Mouse (Mus musculus) spleen, postnatal 10 days (tissue): ENCODE measurements around the gene Irx2.

Source experiments
- DNase-seq, 2 experiments: peaks; one replicate each; pipeline ENCODE4 v3.0.0; 2021 to 2022; ENCODE audit warnings: low spot score in 2 of 2

The Irx2 gene

DNA sequence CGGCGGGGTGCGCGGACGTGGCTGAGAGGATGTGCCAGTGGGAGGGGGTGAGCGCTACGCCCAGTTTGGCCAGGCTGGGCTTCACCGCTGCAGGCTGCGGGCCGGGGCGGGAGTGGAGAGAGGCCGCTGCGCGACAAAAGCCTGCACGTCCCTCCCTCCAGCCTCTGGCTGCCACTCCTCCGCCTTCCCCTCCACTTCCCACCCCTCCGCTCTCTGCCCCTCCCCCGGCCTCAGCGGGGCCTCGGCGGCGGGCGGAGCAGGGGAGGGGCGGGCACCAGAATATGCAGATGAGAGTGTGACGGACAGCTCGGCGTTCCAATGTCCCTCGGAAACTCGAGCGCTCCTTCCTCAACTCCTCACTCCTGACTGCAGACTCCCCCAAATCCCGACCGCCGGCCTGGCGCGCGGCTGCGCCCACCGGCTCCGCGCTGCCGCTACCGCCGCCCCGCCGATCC lies at the start of gene Irx2:
Irx2 (plus strand) TSS at position 359 of the 455 bp plus-strand sequence.
- no peak for DNase-seq

DNA sequence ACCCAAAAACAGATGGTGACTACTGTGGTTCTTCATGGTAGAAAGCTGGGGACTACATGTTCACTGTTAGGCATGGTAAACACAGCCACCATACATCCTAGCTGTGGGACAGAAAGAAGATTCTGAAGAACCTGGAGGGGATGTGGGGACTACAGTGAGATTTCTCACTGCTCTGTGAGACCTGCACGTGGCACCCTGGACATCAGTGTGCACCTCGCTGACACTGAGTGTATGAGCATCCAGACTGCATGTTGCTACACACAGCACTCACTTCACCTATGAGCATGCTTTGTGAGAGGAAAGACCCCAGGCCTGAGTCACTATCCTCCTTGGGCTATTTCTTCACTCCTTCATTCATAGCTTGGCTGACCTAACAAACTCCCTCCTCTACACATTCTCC lies 47.3 kb upstream of the Irx2 start:
- no peak for DNase-seq

DNA sequence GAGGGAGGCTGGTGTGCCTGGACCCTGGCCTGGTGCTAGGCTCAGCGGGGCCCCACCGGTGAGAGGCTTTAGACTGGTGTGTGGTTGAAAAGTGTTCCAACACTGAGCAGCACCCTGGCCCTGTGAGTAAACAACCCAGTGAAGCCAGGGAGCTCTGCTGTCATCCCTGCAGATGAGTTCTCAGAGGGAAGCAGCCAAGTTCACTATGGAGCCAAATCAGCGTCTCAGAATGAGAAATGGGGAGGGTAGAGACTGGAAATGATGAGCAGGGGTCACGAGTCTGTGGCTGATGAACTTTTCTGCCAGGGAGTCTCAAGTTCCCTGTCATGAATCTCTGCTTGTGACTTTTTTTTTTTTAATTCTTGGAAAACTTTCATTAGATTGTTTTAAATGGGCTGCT lies 36.1 kb upstream of the Irx2 start:
- no peak for DNase-seq

DNA sequence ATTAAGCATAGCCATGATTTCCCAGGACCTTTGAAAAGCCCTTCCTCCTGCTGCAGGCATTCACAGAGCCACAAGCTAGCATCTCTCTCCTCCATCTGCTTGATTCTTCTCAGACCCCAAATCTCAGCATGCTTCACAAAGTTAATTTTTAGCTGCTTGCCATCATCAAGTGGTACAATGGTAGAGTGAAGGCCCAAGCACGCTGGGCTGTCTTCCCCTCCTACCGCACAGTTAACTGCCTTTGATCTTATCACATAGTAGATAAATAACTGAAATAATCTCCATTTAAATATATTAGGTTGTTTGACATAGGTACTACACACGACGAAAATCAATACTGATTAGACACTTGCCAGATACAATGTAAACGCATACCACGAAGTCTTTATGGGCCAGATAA lies 35.3 kb upstream of the Irx2 start:
- no peak for DNase-seq

DNA sequence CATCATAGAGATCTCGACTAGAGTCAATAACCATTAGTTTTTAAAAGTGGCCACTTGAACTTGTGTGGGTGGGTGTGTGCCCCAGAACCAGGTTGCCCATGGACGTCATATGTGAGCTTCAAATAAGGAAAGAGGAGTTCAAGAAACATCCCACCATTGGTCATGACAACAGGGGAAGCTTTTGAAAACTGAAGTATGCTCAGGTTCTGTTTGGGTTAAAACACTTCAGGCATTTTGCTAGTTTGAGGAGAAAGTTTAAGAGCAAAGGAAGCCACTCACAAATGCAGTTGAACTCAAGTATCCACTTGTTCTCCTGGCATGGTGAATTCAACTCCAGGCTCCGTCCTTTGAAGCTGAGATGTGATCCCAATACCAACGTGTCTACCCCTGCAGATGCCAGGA lies 34.9 kb upstream of the Irx2 start:
- no peak for DNase-seq

DNA sequence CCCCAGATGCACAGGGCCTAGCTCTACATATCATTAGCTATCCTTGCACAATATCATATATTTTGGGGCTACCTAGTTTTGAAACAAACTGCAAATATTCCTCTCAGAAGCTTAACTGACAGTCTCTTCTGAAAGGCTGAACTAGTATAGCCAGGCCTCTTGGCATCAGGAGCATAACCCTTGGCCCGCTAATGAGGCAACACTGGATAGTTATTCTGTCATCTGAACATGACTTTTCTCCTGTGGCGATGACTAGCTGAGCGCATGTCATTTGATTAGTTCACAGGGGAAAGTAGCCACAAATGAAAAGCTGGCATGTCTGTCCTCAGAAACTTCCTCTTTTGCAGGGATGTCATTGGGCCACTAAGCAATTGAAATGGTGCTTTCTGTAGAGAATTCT lies 29.4 kb upstream of the Irx2 start:
- no peak for DNase-seq

DNA sequence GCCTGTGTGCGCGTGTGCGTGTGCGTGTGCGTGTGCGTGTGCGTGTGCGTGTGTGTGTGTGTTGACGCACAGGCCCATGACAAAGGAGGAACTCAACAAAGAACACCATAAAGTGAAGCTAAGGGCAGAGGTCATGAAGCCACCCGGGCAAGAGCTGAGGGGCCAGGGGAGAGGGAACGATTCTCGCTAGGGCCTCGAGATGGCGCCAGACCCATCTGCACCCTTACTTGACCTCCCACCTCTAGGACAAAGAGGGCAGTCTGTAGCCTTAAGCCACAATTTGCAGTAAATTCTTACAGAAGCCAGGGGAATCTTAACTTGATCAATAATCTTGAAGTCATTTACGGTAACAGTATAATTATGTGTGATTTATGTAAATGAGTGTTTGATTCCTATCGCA lies 19.9 kb upstream of the Irx2 start:
- no peak for DNase-seq

DNA sequence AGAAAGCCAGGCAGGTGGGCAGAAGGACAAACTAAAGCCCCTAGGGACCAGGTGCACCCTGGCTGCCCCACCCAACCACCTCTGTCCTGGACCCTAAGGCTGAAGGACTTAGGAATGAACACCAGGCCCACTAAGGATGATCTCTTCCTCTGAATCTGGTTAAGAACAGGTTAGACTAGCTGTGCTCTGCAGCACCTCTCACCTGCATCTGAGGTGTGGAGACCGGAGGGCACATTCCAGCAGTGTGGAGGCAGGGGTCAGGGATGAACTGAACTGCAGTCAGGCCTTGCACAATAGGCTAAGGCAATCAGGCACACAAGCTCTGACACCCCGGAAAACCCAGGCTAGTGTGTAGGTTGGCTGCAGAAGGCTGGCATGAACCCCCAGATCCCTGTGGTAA lies 18.3 kb upstream of the Irx2 start:
- DNase-seq = no peak

DNA sequence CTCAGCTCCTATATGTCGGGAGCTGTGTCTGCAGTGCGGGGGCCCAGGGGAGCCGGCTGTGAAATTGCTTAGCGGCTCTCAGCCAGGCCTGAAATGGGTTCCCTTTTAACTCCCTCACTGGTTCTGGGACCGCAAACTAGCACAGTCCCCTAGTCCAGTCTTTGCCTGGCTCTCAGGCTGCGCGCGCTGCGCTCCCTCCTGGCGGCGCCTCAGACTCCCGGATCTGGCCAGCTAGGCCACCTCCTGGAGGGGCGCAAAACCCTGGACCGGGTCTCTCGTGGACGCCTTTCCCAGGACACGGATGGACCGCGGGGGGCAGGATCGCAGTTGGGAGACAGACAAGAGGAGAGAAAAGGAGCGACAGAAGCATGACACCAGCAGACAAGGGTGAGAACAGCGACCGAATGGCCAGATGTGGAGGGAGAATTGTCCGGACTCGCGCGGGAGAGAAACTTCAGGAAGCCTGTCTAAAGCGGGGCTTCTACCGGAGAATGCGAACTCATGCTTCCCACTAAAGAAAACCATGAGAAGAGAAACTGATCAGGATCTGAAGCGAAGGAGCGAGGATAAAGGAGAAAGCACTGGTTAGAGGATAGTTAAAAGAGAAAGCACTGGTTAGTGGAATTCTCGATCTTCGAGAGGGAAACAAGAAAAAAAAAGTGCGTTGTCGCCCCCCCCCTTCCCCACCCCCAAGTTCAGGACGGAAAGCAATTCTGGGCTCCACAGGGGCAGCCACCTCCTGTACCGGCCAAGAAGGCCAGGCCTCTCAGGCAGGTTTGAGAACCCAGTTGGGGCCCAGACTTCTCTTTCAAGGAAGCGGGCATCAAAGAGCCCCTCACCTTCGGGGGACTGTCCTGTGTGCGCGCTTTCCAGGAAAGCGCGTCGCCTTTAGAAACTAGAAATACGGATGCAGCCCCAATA lies 4.4 kb upstream of the Irx2 start:
- DNase-seq = no peak

DNA sequence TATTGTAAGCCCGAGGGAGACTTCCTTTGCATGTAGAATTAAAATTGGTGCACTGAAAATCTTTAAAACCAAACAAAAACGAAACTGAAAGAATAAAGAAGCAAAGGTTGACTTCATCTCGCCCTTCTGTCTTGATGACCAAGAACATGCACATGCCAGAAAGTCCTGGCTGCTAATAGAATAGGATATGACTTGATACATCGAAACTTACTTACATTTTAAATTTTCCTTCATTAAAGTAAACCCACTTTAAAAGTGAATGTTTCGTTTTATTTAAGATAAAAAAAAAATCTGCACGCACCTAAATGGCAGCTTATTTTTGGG lies 3.8 kb upstream of the Irx2 start:
- DNase-seq = no peak

DNA sequence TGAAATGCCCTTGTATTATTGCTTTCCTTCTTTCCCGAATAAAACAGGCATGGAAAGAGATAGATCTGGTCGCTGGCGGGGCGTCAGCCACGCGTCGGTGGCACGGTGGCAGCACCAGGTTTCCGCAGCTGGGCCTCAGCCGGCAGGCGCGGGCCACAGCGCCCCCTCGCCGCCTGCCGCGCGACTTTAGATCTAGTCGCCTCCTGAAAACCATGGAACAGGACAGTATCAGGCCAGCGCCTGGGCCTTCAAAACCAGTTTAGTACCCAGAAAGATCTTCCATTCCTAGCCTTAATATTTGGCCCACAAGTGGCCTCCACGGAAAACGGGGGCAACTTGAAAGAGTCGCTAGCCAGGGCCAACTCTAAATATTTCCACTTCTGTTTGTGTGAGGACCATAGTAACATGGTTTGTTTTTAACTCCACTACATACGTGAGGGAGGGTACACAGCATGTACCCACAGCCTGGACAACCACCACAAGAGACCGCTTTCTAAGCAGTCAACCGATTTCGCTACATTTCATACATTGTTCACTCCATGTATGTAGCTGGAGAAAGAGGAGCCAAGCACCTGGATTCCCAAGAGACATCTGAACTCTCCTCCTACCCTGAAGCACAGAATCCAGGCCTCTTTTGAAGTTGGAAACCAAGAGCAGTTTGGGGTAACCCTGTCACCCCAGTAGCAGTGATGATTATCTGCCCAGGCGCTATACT lies 3.2 kb upstream of the Irx2 start:
- no peak for DNase-seq

DNA sequence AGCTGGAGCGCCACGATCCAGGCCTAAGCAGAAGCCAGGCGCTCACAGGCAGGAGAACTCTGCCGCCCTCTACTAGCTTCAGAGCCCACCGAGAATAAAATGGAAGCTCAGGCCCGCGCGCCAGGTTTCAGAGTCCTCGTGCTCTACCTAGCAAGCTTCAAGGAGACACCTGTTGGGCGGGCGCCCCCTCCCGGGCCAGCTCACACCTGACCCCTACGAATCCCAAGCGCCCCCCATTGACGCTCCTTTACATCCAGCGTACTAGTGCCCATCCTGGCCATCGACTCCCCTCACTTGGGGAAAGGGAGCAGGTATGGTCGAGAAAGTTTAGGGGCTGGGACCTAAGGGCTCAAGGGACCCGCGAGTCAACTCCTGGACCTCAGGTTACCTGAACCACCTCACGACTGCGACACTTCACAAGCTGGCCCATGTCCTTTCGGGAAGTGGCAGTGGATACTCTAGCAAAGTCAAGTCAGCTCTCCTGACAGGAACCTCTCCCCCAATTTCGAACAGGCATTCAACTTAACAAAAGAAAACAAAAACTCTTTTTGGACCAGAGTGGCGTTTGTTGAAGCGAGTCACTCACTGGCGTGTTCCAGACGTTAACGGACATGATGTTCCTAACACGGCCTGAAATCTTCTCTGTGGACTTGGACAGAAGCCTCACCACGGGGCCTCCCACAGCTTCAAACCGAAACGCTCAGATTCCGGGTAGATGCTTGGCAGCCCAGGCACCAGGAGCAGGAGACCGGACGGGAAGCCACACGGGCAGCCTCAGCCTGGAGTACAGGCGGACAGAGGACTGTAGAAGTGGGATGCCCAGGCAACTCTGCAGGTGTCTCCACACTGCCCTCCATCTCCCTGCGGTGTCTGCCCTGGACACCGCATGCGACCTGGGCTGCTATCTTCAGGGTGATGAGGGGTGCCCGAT lies 964 bp upstream of the Irx2 start:
- DNase-seq = no peak

DNA sequence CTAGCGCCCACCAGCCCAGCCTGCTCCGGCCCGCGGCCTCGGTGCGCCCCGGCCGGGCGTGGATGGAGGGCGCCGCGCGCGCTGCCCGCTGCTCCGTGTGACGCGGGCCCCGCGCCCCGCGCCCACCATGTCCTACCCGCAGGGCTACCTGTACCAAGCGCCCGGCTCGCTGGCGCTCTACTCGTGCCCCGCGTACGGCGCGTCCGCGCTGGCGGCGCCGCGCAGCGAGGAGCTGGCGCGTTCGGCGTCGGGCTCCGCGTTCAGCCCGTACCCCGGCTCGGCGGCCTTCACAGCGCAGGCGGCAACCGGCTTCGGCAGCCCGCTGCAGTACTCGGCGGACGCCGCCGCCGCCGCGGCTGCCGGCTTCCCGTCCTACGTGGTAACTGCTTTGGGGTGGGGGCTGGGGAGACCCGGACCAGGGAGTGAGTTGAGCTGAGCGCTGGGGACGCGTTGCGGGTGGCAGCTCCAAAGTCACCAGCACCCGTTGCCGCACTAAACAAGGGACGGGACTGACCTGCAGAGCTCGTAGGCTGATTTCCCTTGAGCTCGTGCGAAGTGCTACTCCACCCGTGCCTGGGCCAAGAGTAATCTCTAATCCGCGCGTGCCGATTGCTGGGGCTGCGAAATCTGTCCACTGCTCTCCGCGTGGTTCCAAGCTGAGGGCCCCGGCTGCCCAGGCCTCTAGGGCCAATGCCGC lies 463 bp downstream of the Irx2 start:
- DNase-seq = no peak

DNA sequence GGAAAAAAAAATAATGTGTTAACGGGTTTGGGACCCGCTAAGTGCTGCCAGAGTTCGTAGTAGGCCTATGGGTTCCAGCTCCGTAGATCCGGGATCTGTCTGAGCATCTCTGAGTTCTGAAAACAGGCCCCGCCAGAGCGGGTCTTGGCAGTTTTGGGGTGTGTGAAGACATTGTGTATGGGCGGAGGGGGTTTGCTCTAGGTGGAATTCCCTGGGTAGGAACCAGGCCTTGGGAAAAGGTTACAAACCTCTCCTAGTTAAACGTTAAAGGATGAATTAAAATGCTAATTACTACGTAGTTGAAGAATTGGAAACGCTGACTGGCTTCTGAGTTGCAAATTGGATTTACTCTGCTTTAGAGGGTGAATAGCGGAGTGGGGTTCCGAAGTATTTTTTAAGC lies 1.2 kb downstream of the Irx2 start:
- no peak for DNase-seq

DNA sequence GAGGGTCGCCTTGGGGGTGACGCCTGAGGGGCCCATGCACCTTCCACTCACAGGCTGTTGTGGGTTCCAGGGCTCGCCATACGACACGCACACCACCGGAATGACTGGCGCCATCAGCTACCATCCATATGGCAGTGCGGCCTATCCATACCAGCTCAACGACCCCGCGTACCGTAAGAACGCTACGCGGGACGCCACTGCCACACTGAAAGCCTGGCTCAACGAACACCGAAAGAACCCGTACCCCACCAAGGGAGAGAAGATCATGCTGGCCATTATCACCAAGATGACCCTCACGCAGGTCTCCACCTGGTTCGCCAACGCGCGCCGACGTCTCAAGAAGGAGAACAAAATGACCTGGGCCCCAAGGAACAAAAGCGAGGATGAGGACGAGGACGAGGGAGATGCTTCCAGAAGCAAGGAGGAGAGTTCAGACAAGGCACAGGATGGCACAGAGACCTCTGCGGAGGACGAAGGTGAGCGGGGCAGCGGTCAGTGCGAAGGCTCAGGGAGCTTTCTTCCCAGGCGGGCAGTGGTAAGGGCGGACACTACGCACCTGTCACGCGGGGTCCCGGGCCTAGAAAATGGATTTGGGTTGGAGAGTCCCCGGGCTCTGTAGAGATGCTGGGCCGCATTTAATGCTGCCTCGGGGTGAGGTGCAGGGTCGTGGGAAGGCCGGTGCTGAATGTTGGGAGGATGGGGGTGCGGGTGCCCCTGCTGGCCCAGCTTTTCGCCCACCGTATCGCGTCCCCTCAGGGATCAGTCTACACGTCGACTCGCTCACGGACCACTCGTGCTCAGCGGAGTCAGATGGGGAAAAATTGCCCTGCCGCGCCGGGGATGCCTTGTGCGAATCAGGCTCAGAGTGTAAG lies 2.1 kb downstream of the Irx2 start:
- no peak for DNase-seq

DNA sequence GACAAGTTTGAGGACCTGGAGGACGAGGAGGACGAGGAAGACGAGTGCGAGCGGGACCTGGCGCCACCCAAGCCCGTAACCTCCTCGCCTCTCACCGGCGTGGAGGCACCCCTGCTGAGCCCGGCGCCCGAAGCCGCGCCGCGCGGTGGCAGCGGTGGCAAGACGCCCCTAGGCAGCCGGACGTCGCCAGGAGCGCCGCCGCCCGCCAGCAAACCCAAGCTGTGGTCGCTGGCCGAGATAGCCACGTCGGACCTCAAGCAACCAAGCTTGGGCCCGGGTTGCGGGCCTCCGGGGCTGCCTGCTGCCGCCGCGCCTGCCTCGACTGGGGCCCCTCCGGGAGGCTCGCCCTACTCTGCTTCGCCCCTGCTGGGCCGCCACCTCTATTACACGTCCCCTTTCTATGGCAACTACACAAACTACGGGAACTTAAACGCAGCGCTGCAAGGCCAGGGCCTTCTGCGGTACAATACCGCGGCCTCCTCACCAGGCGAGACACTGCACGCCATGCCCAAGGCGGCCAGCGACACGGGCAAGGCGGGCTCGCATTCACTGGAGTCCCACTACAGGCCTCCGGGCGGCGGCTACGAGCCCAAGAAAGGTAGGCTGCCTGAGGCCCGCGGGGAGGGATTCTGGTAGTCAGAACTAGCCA lies 2.9 kb downstream of the Irx2 start:
- no peak for DNase-seq

DNA sequence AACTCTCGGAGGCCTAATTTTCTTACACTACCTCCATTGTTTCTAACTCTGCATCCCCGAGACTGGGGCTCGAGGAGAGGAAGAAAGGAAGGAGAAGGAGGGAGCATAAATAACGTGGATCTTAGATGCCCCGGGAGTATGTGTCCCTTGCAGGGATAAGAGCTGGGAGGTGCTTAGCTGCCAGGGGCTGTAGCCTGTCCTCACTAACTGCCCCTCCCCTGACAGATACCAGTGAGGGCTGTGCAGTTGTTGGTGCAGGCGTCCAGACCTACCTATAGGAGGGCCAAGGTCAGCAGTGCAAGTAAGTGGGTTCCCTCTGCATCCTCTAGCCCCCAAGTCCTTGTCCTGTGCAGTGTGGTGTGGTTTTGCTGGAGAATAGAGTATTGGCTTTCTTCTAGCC lies 3.7 kb downstream of the Irx2 start:
- no peak for DNase-seq

DNA sequence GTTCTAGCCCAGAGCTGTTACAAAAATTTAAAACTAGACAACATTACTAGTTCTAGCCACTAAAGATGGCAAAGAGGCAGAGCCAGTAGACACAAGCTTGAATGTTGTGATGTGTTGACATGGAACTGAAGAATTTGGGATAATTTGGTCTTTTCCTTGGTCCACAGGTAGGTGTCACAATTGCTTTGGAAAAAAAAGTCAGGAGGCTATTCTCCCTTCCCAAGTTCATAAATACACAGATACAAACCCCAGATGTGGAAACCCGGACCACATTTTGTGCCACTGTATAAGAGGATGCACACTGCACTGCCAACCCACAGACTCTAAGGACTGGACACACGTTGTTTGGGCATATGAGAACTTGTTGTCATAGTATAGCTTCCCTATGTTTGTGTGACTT lies 4.5 kb downstream of the Irx2 start:
- DNase-seq = no peak

DNA sequence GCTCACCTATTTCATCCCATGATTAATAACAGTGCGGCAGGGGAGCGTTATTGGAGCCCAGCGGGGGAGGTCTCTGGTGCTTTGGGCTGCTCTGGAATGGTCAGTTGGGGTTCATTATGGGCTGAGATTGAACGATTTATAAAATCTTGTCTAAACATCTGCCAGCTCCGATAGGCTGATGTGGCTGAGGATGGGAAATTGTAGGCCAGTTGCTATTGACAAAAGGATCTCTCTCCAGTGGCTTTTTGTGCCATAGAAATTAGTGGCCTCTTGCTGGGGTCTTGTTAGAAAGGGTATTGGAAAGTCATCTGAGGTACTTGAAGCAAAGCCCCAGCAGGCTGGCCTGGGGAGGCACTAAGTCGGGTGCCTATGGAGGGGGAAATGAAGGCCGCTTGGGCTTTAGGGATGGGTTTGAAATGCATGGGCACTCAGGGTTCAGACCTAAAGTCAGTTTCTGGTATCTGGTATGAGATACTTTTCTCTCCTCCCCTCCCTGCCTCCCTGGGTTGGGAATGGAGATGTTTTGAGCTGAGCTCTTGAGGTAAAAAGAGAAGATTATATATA lies 6.2 kb downstream of the Irx2 start:
- DNase-seq = no peak

DNA sequence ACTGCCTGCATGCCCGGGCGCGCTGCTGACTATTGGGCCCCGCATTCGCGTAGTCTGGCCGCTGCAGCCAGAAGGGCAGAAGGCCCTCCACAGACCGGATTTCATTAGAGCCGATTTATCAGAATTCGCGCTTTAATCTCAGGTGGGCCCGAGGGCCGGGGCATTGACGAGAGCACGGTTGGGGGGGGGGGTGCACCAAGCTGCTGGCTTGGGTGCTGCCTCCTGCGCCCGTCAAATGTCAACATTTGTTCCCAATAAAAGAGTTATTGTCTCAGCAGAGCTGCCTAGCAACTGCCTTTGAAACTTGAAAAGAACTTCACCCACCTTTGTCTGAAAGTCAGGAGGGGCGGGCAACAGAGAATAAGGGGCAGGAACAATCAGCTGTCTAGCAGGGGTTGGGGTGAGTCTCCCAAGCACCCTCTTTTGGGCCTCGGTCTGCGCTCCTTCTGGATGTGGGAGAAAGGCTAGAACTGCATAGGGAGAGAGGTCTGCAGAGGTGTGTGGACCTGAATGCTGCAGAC lies 7.8 kb downstream of the Irx2 start:
- no peak for DNase-seq
